Mouse (Mus musculus): Measurements from ENCODE around the gene Gm5148.

Gm5148 gene

GRCm38 (mm10) chr3:37738171-37738950, 14.1 kb upstream of the Gm5148 start:
- intact Hi-C loops (cut with DNase I) = no loop called here

GRCm38 (mm10) chr3:37737407-37737806, 13.1 kb upstream of the Gm5148 start:
- intact Hi-C loops (cut with DNase I) = no loop called here

GRCm38 (mm10) chr3:37735166-37735565, 10.9 kb upstream of the Gm5148 start:
- intact Hi-C loops (cut with DNase I) = no loop called here

GRCm38 (mm10) chr3:37729142-37729541, 4.9 kb upstream of the Gm5148 start:
- intact Hi-C loops (cut with DNase I) = no loop called here

- intact Hi-C loops (cut with DNase I) = no loop called here
These were observed 4.1 kb upstream of the Gm5148 start for GRCm38 (mm10) chr3:37728112-37729100.

- intact Hi-C loops (cut with DNase I) = no loop called here
These were observed 3.1 kb upstream of the Gm5148 start for GRCm38 (mm10) chr3:37727392-37727791.

- intact Hi-C loops (cut with DNase I) = no loop called here
These were observed 2.3 kb upstream of the Gm5148 start for GRCm38 (mm10) chr3:37726501-37727140.

GRCm38 (mm10) chr3:37724946-37725735, 851 bp upstream of the Gm5148 start:
- intact Hi-C loops (cut with DNase I) = no loop called here

- intact Hi-C loops (cut with DNase I) = no loop called here
These were observed 574 bp downstream of the Gm5148 start for GRCm38 (mm10) chr3:37723662-37724170.

GRCm38 (mm10) chr3:37723061-37723521, 1.2 kb downstream of the Gm5148 start:
- intact Hi-C loops (cut with DNase I) = no loop called here

GRCm38 (mm10) chr3:37722487-37723060, 1.7 kb downstream of the Gm5148 start:
- intact Hi-C loops (cut with DNase I) = no loop called here

- intact Hi-C loops (cut with DNase I) = no loop called here
These were observed 7.3 kb downstream of the Gm5148 start for GRCm38 (mm10) chr3:37716992-37717391.

- intact Hi-C loops (cut with DNase I) = no loop called here
These were observed 8.6 kb downstream of the Gm5148 start for GRCm38 (mm10) chr3:37715734-37716133.

- intact Hi-C loops (cut with DNase I) = no loop called here
These were observed 11.8 kb downstream of the Gm5148 start for GRCm38 (mm10) chr3:37712501-37712900.

- intact Hi-C loops (cut with DNase I) = no loop called here
These were observed 12.7 kb downstream of the Gm5148 start for GRCm38 (mm10) chr3:37711639-37712038.

GRCm38 (mm10) chr3:37707801-37708200, 16.5 kb downstream of the Gm5148 start:
- intact Hi-C loops (cut with DNase I) = no loop called here

- intact Hi-C loops (cut with DNase I) = no loop called here
These were observed 17.9 kb downstream of the Gm5148 start for GRCm38 (mm10) chr3:37706439-37706838.

- intact Hi-C loops (cut with DNase I) = no loop called here
These were observed 18.9 kb downstream of the Gm5148 start for GRCm38 (mm10) chr3:37705436-37705835.

GRCm38 (mm10) chr3:37704701-37705279, 19.5 kb downstream of the Gm5148 start:
- intact Hi-C loops (cut with DNase I) = no loop called here

- intact Hi-C loops (cut with DNase I) = no loop called here
These were observed 21.2 kb downstream of the Gm5148 start for GRCm38 (mm10) chr3:37703066-37703465.

Data from adrenal gland (tissue).